Mouse (Mus musculus) CH12.LX (cell line): Measurements from ENCODE around the gene Zfp629.

Source experiments
- CTCF ChIP-seq, 2 experiments: IDR thresholded peaks in 1 of 2; conservative IDR thresholded peaks in 1 of 2; 2 replicates each; pipeline ENCODE4 v1.5.1; 2011 to 2012; ENCODE audit warnings: low read depth in 2 of 2, low read length in 2 of 2, improper control_type of control experiment in 1 of 2, inconsistent platforms in 1 of 2, mild to moderate bottlenecking in 1 of 2, moderate library complexity in 1 of 2
- EP300 ChIP-seq: IDR thresholded peaks from 2 replicates; pipeline ENCODE4 v1.6.1; 2011; ENCODE audit warnings: low read length, improper control_type of control experiment
- GABPA ChIP-seq: IDR thresholded peaks from 2 replicates; pipeline ENCODE4 v1.6.1; 2012; ENCODE audit warnings: low read depth, low read length, improper control_type of control experiment, inconsistent platforms; ENCODE audit not compliant: insufficient replicate concordance
- JUND ChIP-seq: conservative IDR thresholded peaks from 2 replicates; pipeline ENCODE4 v1.6.1; 2011; ENCODE audit warnings: low read depth, low read length, improper control_type of control experiment
- MAFK ChIP-seq: IDR thresholded peaks from 2 replicates; pipeline ENCODE4 v1.6.1; 2011; ENCODE audit warnings: low read length, improper control_type of control experiment; ENCODE audit not compliant: insufficient replicate concordance
- POLR2A ChIP-seq: IDR thresholded peaks from 2 replicates; pipeline ENCODE4 v1.6.1; 2011; ENCODE audit warnings: low read depth, mild to moderate bottlenecking, improper control_type of control experiment, low read length
- SIN3A ChIP-seq: IDR thresholded peaks from 2 replicates; pipeline ENCODE4 v1.6.1; 2012; ENCODE audit warnings: low read length, improper control_type of control experiment, inconsistent platforms
- TBP ChIP-seq: conservative IDR thresholded peaks from 2 replicates; pipeline ENCODE4 v1.6.1; 2011; ENCODE audit warnings: low read depth, low read length, improper control_type of control experiment
- UBTF ChIP-seq: IDR thresholded peaks from 2 replicates; pipeline ENCODE4 v1.6.1; 2012; ENCODE audit warnings: low read depth, mild to moderate bottlenecking, inconsistent platforms, low read length, improper control_type of control experiment, moderate library complexity
- ZC3H11A ChIP-seq: IDR thresholded peaks from 2 replicates; pipeline ENCODE4 v1.6.1; 2012; ENCODE audit warnings: low read depth, mild to moderate bottlenecking, inconsistent platforms, low read length, improper control_type of control experiment
- ZNF384 ChIP-seq: IDR thresholded peaks from 2 replicates; pipeline ENCODE4 v1.6.1; 2012; ENCODE audit warnings: low read depth, low read length, improper control_type of control experiment, inconsistent platforms

GRCm38 (mm10) chr7:127661833-127662232, 46.2 kb upstream of the Zfp629 start:
- TF ChIP-seq SIN3A = no peak
- no peak for TF ChIP-seq MAFK
- TF ChIP-seq EP300 = no peak
- no peak for TF ChIP-seq CTCF (conservative IDR thresholded peaks at IDR 0.05 in 1 of 2, IDR thresholded peaks at IDR 0.05 in 1 of 2; ENCODE audit: low read depth in 2 of 2, low read length in 2 of 2)
- TF ChIP-seq POLR2A = no peak
- no peak for TF ChIP-seq TBP
- no peak for TF ChIP-seq UBTF
- TF ChIP-seq GABPA = no peak
- no peak for TF ChIP-seq ZNF384
- TF ChIP-seq ZC3H11A = no peak
- TF ChIP-seq JUND = no peak
